Mouse (Mus musculus) heart, postnatal 36 days (tissue): Measurements from ENCODE around the gene Epb41l4b. TPM values are rescaled to one million over a fixed set of nuclear protein-coding genes. Genes with fewer than 3 reads are reported as not detected.

Experiments used
- DNase-seq, 2 experiments: peaks; one replicate each; pipeline ENCODE4 v3.0.0; 2021 to 2022
- intact Hi-C: fragments of 180-260 bp; cut with DNase I; formaldehyde crosslinking; loops from one replicate; pipeline ENCODE4 v1.15.1; 2025
- total RNA-seq, 2 experiments: library from RNA; stranded (reverse); gene quantifications; 2 replicates each; pipeline ENCODE4 v1.2.3; 2021

Epb41l4b gene
- total RNA-seq, 2 experiments from 2014 or later = 2.8 to 3.3 TPM

GRCm38 (mm10) chr4:56961320-56961925 lies 181.8 kb downstream of the Epb41l4b start:
- peak; percentile 18 to 40 for DNase-seq
- intact Hi-C loops = no loop called here

- intact Hi-C loops = no loop called here
- no peak for DNase-seq
Measured at GRCm38 (mm10) chr4:56957518-56957917, 185.7 kb downstream of the Epb41l4b start.

- no peak for DNase-seq
Measured at GRCm38 (mm10) chr4:56953235-56953634, 190.0 kb downstream of the Epb41l4b start.

GRCm38 (mm10) chr4:56951701-56952100 lies 191.5 kb downstream of the Epb41l4b start:
- DNase-seq = no peak
- intact Hi-C loops = no loop called here

More at GRCm38 (mm10) chr4:56953235-56953634, 190.0 kb downstream of the Epb41l4b start:
- intact Hi-C loops = no loop called here

GRCm38 (mm10) chr4:56949494-56949893 lies 193.7 kb downstream of the Epb41l4b start:
- intact Hi-C loops = no loop called here
- no peak for DNase-seq

GRCm38 (mm10) chr4:56946641-56947640 lies 196.3 kb downstream of the Epb41l4b start, which contains the start of gene Tmem245:
TSS of gene Tmem245 (minus strand) at chr4:56947437.
- peak; percentile 91 to 92 for DNase-seq
- intact Hi-C loops = no loop called here

- DNase-seq = no peak
- intact Hi-C loops = no loop called here
Measured at GRCm38 (mm10) chr4:56946180-56946579, 197.1 kb downstream of the Epb41l4b start.

- intact Hi-C loops = no loop called here
- DNase-seq = peak in 1 of 2 experiments; percentile 33
Measured at GRCm38 (mm10) chr4:56944286-56944685, 199.0 kb downstream of the Epb41l4b start.

- intact Hi-C loops = no loop called here
- no peak for DNase-seq
Measured at GRCm38 (mm10) chr4:56943258-56943657, 200.0 kb downstream of the Epb41l4b start.

GRCm38 (mm10) chr4:56942567-56942966 lies 200.7 kb downstream of the Epb41l4b start:
- DNase-seq = no peak
- intact Hi-C loops = no loop called here

Other genes with a start within 250 kb of the Epb41l4b start
- 10 to 100 TPM; 66.0 to 79.2 TPM for gene Tmem245, start 196.0 kb downstream of the Epb41l4b start, total RNA-seq
- under 1 TPM; 0.05 to 0.11 TPM for gene Frrs1l, start 153.0 kb downstream of the Epb41l4b start, total RNA-seq
- gene Ptpn3, start 158.4 kb upstream of the Epb41l4b start, total RNA-seq = 10 to 100 TPM; 38.6 to 47.2 TPM